Mouse (Mus musculus): ENCODE results near the gene Pdzd2.

DNA sequence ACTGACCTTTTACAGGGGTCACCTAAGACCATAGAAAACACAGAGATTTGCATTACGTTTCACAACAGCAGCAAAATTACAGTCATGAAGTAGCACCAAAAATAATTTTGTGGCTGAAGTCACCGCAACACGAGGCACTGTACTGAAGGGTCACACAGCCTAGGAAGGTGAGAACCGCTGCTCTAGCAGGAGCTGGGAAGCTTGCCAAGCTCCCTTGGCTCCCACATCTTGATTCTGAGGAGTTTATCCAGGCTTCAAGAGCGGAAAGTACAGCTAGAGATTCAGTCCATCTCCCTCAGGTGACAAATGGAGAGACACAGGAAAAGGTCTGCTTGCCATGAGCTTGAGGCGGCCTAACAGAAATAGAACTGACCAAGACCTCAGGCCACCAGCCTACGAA, 216.9 kb downstream of the Pdzd2 start:
- TF ChIP-seq CTCF (IDR thresholded peaks at IDR 0.05; ENCODE audit: extremely low read depth, insufficient read depth, low read length), result no peak
- TF ChIP-seq POLR2A (IDR thresholded peaks at IDR 0.05; ENCODE audit: extremely low read depth, insufficient read depth, low read length), result no peak
